In genomic region chr19:41915294-41915693, GRCm38 (mm10) we compare ENCODE assay signal across 25 mouse cellular contexts. TPM values are rescaled to one million over a fixed set of nuclear protein-coding genes. Genes with fewer than 3 reads are reported as not detected.
DNase-seq lines count a peak whose midpoint lies in the region; ATAC-seq lines count a peak whose summit lies in the region.
"Had no signal": no experiment of that assay in that cellular context is flagged by ENCODE, and none has a peak within 500 bp of the region (broad histone marks: within the 10 kb centered on the region; RNA-seq: fewer than 3 reads in every experiment).

No protein-coding gene starts in this region.

- no peak overlapping the region for H3K4me3 ChIP-seq in heart, embryonic 11.5 days (ENCODE audit: low read depth, low read length)
- peak overlapping the region; percentile 85 for H3K4me3 ChIP-seq in heart, embryonic 16.5 days (ENCODE audit: low read length)
- H3K4me3 ChIP-seq in midbrain, embryonic 11.5 days (ENCODE audit: low read depth, low read length), result no peak overlapping the region
- no peak overlapping the region for H3K4me3 ChIP-seq in midbrain, embryonic 14.5 days (replicated peaks; ENCODE audit: low read depth, low read length)
- H3K4me3 ChIP-seq: embryonic facial prominence, embryonic 15.5 days; forebrain, embryonic 12.5 days; layer of hippocampus, adult 2 months; left cerebral cortex, adult 2 months; limb, embryonic 12.5 days; midbrain, embryonic 12.5 days had no signal

- peak overlapping the region; percentile 91; the same call in 1 of the 2 replicates for H3K4me2 ChIP-seq in heart, embryonic 11.5 days
- peak overlapping the region; percentile 94 for H3K4me2 ChIP-seq in heart, embryonic 16.5 days (ENCODE audit: low read depth, low read length)
- no peak overlapping the region for H3K4me2 ChIP-seq in midbrain, embryonic 11.5 days
- no peak overlapping the region for H3K4me2 ChIP-seq in midbrain, embryonic 14.5 days (ENCODE audit: low read length)
- H3K4me2 ChIP-seq: embryonic facial prominence, embryonic 15.5 days; forebrain, embryonic 12.5 days; midbrain, embryonic 12.5 days had no signal

- ATAC-seq in heart, embryonic 11.5 days (replicated peaks; ENCODE audit: insufficient number of reproducible peaks, low FRiP score, low TSS enrichment), result no peak
- no peak for ATAC-seq in heart, embryonic 16.5 days (replicated peaks; ENCODE audit: extremely low read depth, insufficient read depth, low FRiP score)
- no peak for ATAC-seq in midbrain, embryonic 11.5 days (ENCODE audit: low FRiP score)
- no peak for ATAC-seq in midbrain, embryonic 14.5 days (ENCODE audit: low FRiP score, low TSS enrichment)
- ATAC-seq: forebrain, postnatal 0 days; hindbrain, embryonic 16.5 days had no signal

- H3K9ac ChIP-seq in heart, embryonic 11.5 days (ENCODE audit: low read depth, low read length), result no peak overlapping the region
- peak overlapping the region; percentile 38 for H3K9ac ChIP-seq in heart, embryonic 16.5 days (ENCODE audit: low read length)
- no peak overlapping the region for H3K9ac ChIP-seq in midbrain, embryonic 11.5 days (ENCODE audit: low read length)
- no peak overlapping the region for H3K9ac ChIP-seq in midbrain, embryonic 14.5 days (replicated peaks; ENCODE audit: low read length)
- H3K9ac ChIP-seq: embryonic facial prominence, embryonic 15.5 days; forebrain, embryonic 12.5 days; forebrain, postnatal 0 days; limb, embryonic 12.5 days; midbrain, embryonic 12.5 days had no signal

- DNase-seq in heart, postnatal 14 days, result no peak
- no peak for DNase-seq in heart, postnatal 10 days
- DNase-seq in midbrain, embryonic 11.5 days (ENCODE audit: low spot score, missing footprints), result peak; percentile 59
- no peak for DNase-seq in midbrain, embryonic 14.5 days
- DNase-seq in kidney, adult 11 months, result no peak
- DNase-seq: adrenal gland, postnatal 14 days; cerebellum, adult 11-12 months; cerebellum, adult 9-11 months; forebrain, postnatal 0 days; kidney, adult 2 months; kidney, postnatal 36 days; lung, adult 2 months; lung, postnatal 10 days; thymus, adult 2 months; thymus, postnatal 36 days had no signal

- peaks cover 29% of the 10 kb centered on the region for H3K36me3 ChIP-seq in heart, embryonic 11.5 days (ENCODE audit: control insufficient read depth, insufficient read depth, low read length)
- peaks cover 44% of the 10 kb centered on the region for H3K36me3 ChIP-seq in heart, embryonic 16.5 days (ENCODE audit: control insufficient read depth, insufficient read depth)
- peaks cover 19% of the 10 kb centered on the region; the same call in 1 of the 2 replicates for H3K36me3 ChIP-seq in midbrain, embryonic 11.5 days (ENCODE audit: control insufficient read depth, insufficient read depth, low read length)
- H3K36me3 ChIP-seq in midbrain, embryonic 14.5 days (ENCODE audit: control insufficient read depth, insufficient read depth, low read length), result peaks cover 39% of the 10 kb centered on the region

- H3K9me3 ChIP-seq in heart, embryonic 11.5 days (replicated peaks; ENCODE audit: control insufficient read depth, low read length), result no peaks in the 10 kb centered on the region
- no peaks in the 10 kb centered on the region for H3K9me3 ChIP-seq in heart, embryonic 16.5 days (replicated peaks; ENCODE audit: control insufficient read depth, low read length)
- no peaks in the 10 kb centered on the region for H3K9me3 ChIP-seq in midbrain, embryonic 11.5 days (ENCODE audit: control insufficient read depth, low read length)
- H3K9me3 ChIP-seq in midbrain, embryonic 14.5 days (ENCODE audit: control insufficient read depth, low read length), result no peaks in the 10 kb centered on the region
- H3K9me3 ChIP-seq: embryonic facial prominence, embryonic 15.5 days; forebrain, embryonic 12.5 days; hindbrain, embryonic 10.5 days; limb, embryonic 12.5 days; midbrain, embryonic 12.5 days had no signal

- no peak overlapping the region for H3K27ac ChIP-seq in heart, embryonic 11.5 days (ENCODE audit: low read depth, low read length)
- H3K27ac ChIP-seq in heart, embryonic 16.5 days (ENCODE audit: low read length), result peak overlapping the region; percentile 53
- no peak overlapping the region for H3K27ac ChIP-seq in midbrain, embryonic 11.5 days (ENCODE audit: low read depth, low read length)
- no peak overlapping the region for H3K27ac ChIP-seq in midbrain, embryonic 14.5 days (replicated peaks; ENCODE audit: low read depth, low read length)
- H3K27ac ChIP-seq: embryonic facial prominence, embryonic 15.5 days; forebrain, embryonic 12.5 days; hindbrain, embryonic 10.5 days; layer of hippocampus, adult 2 months; left cerebral cortex, adult 2 months; limb, embryonic 12.5 days; midbrain, embryonic 12.5 days had no signal

- intact Hi-C loops in heart, postnatal 14 days (cut with DNase I), result no loop called here
- intact Hi-C loops in heart, postnatal 10 days (cut with DNase I), result no loop called here

- peaks cover 16% of the 10 kb centered on the region for H3K4me1 ChIP-seq in heart, embryonic 11.5 days (ENCODE audit: control insufficient read depth, insufficient read depth, low read length)
- H3K4me1 ChIP-seq in heart, embryonic 16.5 days (ENCODE audit: control insufficient read depth, insufficient read depth, low read length), result peaks cover 19% of the 10 kb centered on the region
- H3K4me1 ChIP-seq in midbrain, embryonic 11.5 days (ENCODE audit: control insufficient read depth, insufficient read depth, low read length), result peaks cover 15% of the 10 kb centered on the region
- peaks cover 16% of the 10 kb centered on the region for H3K4me1 ChIP-seq in midbrain, embryonic 14.5 days (ENCODE audit: control insufficient read depth, insufficient read depth, low read length)

- 76% methylated on average over 3 of the region's 3 CpGs for WGBS in heart, embryonic 11.5 days (ENCODE audit: insufficient replicate concordance)
- WGBS in heart, embryonic 16.5 days, result 66% methylated on average over 3 of the region's 3 CpGs
- 92% methylated on average over 3 of the region's 3 CpGs for WGBS in midbrain, embryonic 11.5 days
- WGBS in midbrain, embryonic 14.5 days, result 95% methylated on average over 3 of the region's 3 CpGs

- H3K27me3 ChIP-seq in heart, embryonic 11.5 days (ENCODE audit: control insufficient read depth, insufficient read depth, low read length), result no peaks in the 10 kb centered on the region
- no peaks in the 10 kb centered on the region for H3K27me3 ChIP-seq in heart, embryonic 16.5 days (ENCODE audit: control insufficient read depth, insufficient read depth, low read length)
- no peaks in the 10 kb centered on the region for H3K27me3 ChIP-seq in midbrain, embryonic 11.5 days (ENCODE audit: control insufficient read depth, insufficient read depth, low read length)
- H3K27me3 ChIP-seq in midbrain, embryonic 14.5 days (ENCODE audit: control insufficient read depth, insufficient read depth, low read length), result no peaks in the 10 kb centered on the region
- H3K27me3 ChIP-seq: embryonic facial prominence, embryonic 15.5 days; forebrain, embryonic 12.5 days; limb, embryonic 12.5 days; midbrain, embryonic 12.5 days had no signal

RNA-seq across cellular contexts. Expression of gene Pgam1, which starts 3.6 kb away (rescaled TPM):
- polyA plus RNA-seq in heart, embryonic 11.5 days (2014; fragmentation: Nextera tagmentation; extraction: Ambion mirVana), result 1,127 and 1,144 TPM in 2 replicates
- 100 to 1,000 TPM; 115 to 131 TPM for total RNA-seq in heart, postnatal 14 days (2021)
- 694 and 741 TPM in 2 replicates for polyA plus RNA-seq in heart, embryonic 16.5 days (2015; fragmentation: Nextera tagmentation; extraction: Ambion mirVana)
- total RNA-seq in heart, postnatal 10 days (2021), result 100 to 1,000 TPM; 116 to 154 TPM
- polyA plus RNA-seq in midbrain, embryonic 11.5 days (2014; fragmentation: Nextera tagmentation; extraction: Ambion mirVana), result 730 and 785 TPM in 2 replicates
- polyA plus RNA-seq in midbrain, embryonic 14.5 days (2014; fragmentation: Nextera tagmentation; extraction: Ambion mirVana), result 451 and 465 TPM in 2 replicates

RNA-seq across cellular contexts. Expression of gene Exosc1, which starts 17.9 kb away (rescaled TPM):
- 50.6 and 54.8 TPM in 2 replicates for polyA plus RNA-seq in heart, embryonic 11.5 days (2014; fragmentation: Nextera tagmentation; extraction: Ambion mirVana)
- 10 to 100 TPM; 11.3 to 13.4 TPM for total RNA-seq in heart, postnatal 14 days (2021)
- polyA plus RNA-seq in heart, embryonic 16.5 days (2015; fragmentation: Nextera tagmentation; extraction: Ambion mirVana), result 40.2 and 45.3 TPM in 2 replicates
- total RNA-seq in heart, postnatal 10 days (2021), result 10 to 100 TPM; 13.3 to 15.8 TPM
- 75.0 and 82.1 TPM in 2 replicates for polyA plus RNA-seq in midbrain, embryonic 11.5 days (2014; fragmentation: Nextera tagmentation; extraction: Ambion mirVana)
- polyA plus RNA-seq in midbrain, embryonic 14.5 days (2014; fragmentation: Nextera tagmentation; extraction: Ambion mirVana), result 56.4 and 57.4 TPM in 2 replicates

RNA-seq across cellular contexts. Expression of gene Zdhhc16, which starts 18.0 kb away (rescaled TPM):
- polyA plus RNA-seq in heart, embryonic 11.5 days (2014; fragmentation: Nextera tagmentation; extraction: Ambion mirVana), result 49.5 and 49.6 TPM in 2 replicates
- total RNA-seq in heart, postnatal 14 days (2021), result 10 to 100 TPM; 19.9 to 20.9 TPM
- 53.7 and 59.2 TPM in 2 replicates for polyA plus RNA-seq in heart, embryonic 16.5 days (2015; fragmentation: Nextera tagmentation; extraction: Ambion mirVana)
- total RNA-seq in heart, postnatal 10 days (2021), result 10 to 100 TPM; 27.6 to 29.4 TPM
- polyA plus RNA-seq in midbrain, embryonic 11.5 days (2014; fragmentation: Nextera tagmentation; extraction: Ambion mirVana), result 64.0 and 64.7 TPM in 2 replicates
- 72.3 and 72.8 TPM in 2 replicates for polyA plus RNA-seq in midbrain, embryonic 14.5 days (2014; fragmentation: Nextera tagmentation; extraction: Ambion mirVana)

RNA-seq across cellular contexts. Expression of gene Rrp12, which starts 19.3 kb away (rescaled TPM):
- 8.5 and 10.4 TPM in 2 replicates for polyA plus RNA-seq in heart, embryonic 11.5 days (2014; fragmentation: Nextera tagmentation; extraction: Ambion mirVana)
- total RNA-seq in heart, postnatal 14 days (2021), result 10 to 100 TPM; 10.7 to 12.9 TPM
- 9.4 and 10.0 TPM in 2 replicates for polyA plus RNA-seq in heart, embryonic 16.5 days (2015; fragmentation: Nextera tagmentation; extraction: Ambion mirVana)
- 10 to 100 TPM; 17.7 to 20.9 TPM for total RNA-seq in heart, postnatal 10 days (2021)
- polyA plus RNA-seq in midbrain, embryonic 11.5 days (2014; fragmentation: Nextera tagmentation; extraction: Ambion mirVana), result 13.2 and 14.7 TPM in 2 replicates
- 12.5 TPM in 2 replicates for polyA plus RNA-seq in midbrain, embryonic 14.5 days (2014; fragmentation: Nextera tagmentation; extraction: Ambion mirVana)

Comparison
In these comparisons a context has a peak if more than half of its experiments do, and no peak if none do; other contexts are left out.
1. H3K4me2 ChIP-seq: peak in heart, embryonic 11.5 days (single experiment) and heart, embryonic 16.5 days (single experiment); none in midbrain, embryonic 11.5 days (single experiment) and midbrain, embryonic 14.5 days (single experiment).